Mouse (Mus musculus): ENCODE measurements at regions not wholly inside any gene's neighbourhood (a gene's known extent, or its start where the extent isn't known, plus 50 kb on each side); places are given as distances from the start of the nearest gene placed in this dataset.
"Not testable (repeated sequence)": the region's sequence is repeated elsewhere in the genome, so short reads cannot be mapped to it uniquely, and the experiment has no call there.

- H3K4me2 ChIP-seq: no peak overlapping the region
Measured at GRCm38 (mm10) chr6:37735962-37736297, 134.7 kb upstream of the Trim24 start.

GRCm38 (mm10) chr6:37740982-37741889 is 129.4 kb upstream of the Trim24 start:
- Histone ChIP-seq H3K9ac (no peak overlapping the region), H3K27me3 (no peaks in the 10 kb centered on the region), H3K4me1 (replicated peaks) (no peaks in the 10 kb centered on the region), H3K27ac (no peak overlapping the region), H3K36me3 (no peaks in the 10 kb centered on the region), H3K4me3 (no peak overlapping the region), H3K9me3 (0 out of 2 replicates have a peak, but pooled peaks cover 6% of the 10 kb centered on the region), H3K4me2 (no peak overlapping the region)
- no peak for ATAC-seq (ENCODE audit: low FRiP score)
- WGBS: 89% methylated on average over 14 of the region's 14 CpGs

More at GRCm38 (mm10) chr6:37735962-37736297, 134.7 kb upstream of the Trim24 start:
- Histone ChIP-seq H3K27me3 (no peaks in the 10 kb centered on the region), H3K36me3 (no peaks in the 10 kb centered on the region), H3K4me3 (no peak overlapping the region), H3K4me1 (replicated peaks) (0 out of 2 replicates have a peak, but pooled peaks cover 4% of the 10 kb centered on the region), H3K9me3 (0 out of 2 replicates have a peak, but pooled peaks cover 4% of the 10 kb centered on the region), H3K9ac (no peak overlapping the region), H3K27ac (no peak overlapping the region)
- no peak for ATAC-seq (ENCODE audit: low FRiP score)
- 75% methylated on average over 4 of the region's 4 CpGs for WGBS

- H3K4me3 ChIP-seq; H3K4me1 ChIP-seq (replicated peaks); H3K27ac ChIP-seq; H3K36me3 ChIP-seq; H3K27me3 ChIP-seq; ATAC-seq (ENCODE audit: low FRiP score); H3K4me2 ChIP-seq; H3K9ac ChIP-seq; H3K9me3 ChIP-seq: not testable (repeated sequence)
- WGBS: 64% methylated on average over 7 of the region's 7 CpGs
Measured at GRCm38 (mm10) chr6:37741916-37742315, 128.7 kb upstream of the Trim24 start.

- 66% methylated on average over 4 of the region's 4 CpGs for WGBS
- no peak overlapping the region for H3K27ac ChIP-seq
Measured at GRCm38 (mm10) chr6:37744679-37745078, 125.9 kb upstream of the Trim24 start.

GRCm38 (mm10) chr6:37745393-37746100 is 125.1 kb upstream of the Trim24 start:
- H3K36me3 ChIP-seq: no peaks in the 10 kb centered on the region
- H3K9me3 ChIP-seq: 0 out of 2 replicates have a peak, but pooled peaks cover 2% of the 10 kb centered on the region
- 94% methylated on average over 11 of the region's 11 CpGs for WGBS
- no peak overlapping the region for H3K4me3 ChIP-seq
- H3K4me2 ChIP-seq: no peak overlapping the region
- no peaks in the 10 kb centered on the region for H3K4me1 ChIP-seq (replicated peaks)
- no peak overlapping the region for H3K27ac ChIP-seq
- no peak for ATAC-seq (ENCODE audit: low FRiP score)
- no peaks in the 10 kb centered on the region for H3K27me3 ChIP-seq
- H3K9ac ChIP-seq: no peak overlapping the region

More at GRCm38 (mm10) chr6:37744679-37745078, 125.9 kb upstream of the Trim24 start:
- Histone ChIP-seq H3K9ac (no peak overlapping the region), H3K4me1 (replicated peaks) (no peaks in the 10 kb centered on the region), H3K4me2 (no peak overlapping the region), H3K9me3 (0 out of 2 replicates have a peak, but pooled peaks cover 2% of the 10 kb centered on the region), H3K36me3 (no peaks in the 10 kb centered on the region), H3K4me3 (no peak overlapping the region), H3K27me3 (no peaks in the 10 kb centered on the region)
- ATAC-seq (ENCODE audit: low FRiP score): no peak

GRCm38 (mm10) chr6:37747793-37748192 is 122.8 kb upstream of the Trim24 start:
- not testable (repeated sequence) for H3K4me2 ChIP-seq; H3K27ac ChIP-seq; H3K9ac ChIP-seq; H3K9me3 ChIP-seq; ATAC-seq (ENCODE audit: low FRiP score); H3K4me1 ChIP-seq (replicated peaks); H3K4me3 ChIP-seq; H3K27me3 ChIP-seq; H3K36me3 ChIP-seq
- 83% methylated on average over 4 of the region's 4 CpGs for WGBS

GRCm38 (mm10) chr6:37748296-37748980 is 122.2 kb upstream of the Trim24 start:
- 64% methylated on average over 8 of the region's 8 CpGs for WGBS

GRCm38 (mm10) chr6:37749016-37749415 is 121.6 kb upstream of the Trim24 start:
- H3K9me3 ChIP-seq: 0 out of 2 replicates have a peak, but pooled peaks cover 2% of the 10 kb centered on the region
- H3K36me3 ChIP-seq: no peaks in the 10 kb centered on the region
- no peak overlapping the region for H3K9ac ChIP-seq
- no peaks in the 10 kb centered on the region for H3K4me1 ChIP-seq (replicated peaks)
- no peak overlapping the region for H3K27ac ChIP-seq
- no peak overlapping the region for H3K4me2 ChIP-seq
- no peaks in the 10 kb centered on the region for H3K27me3 ChIP-seq
- no peak for ATAC-seq (ENCODE audit: low FRiP score)
- H3K4me3 ChIP-seq: no peak overlapping the region
- 92% methylated on average over 5 of the region's 5 CpGs for WGBS

More at GRCm38 (mm10) chr6:37748296-37748980, 122.2 kb upstream of the Trim24 start:
- Histone ChIP-seq H3K4me3 (no peak overlapping the region), H3K27me3 (no peaks in the 10 kb centered on the region), H3K9ac (no peak overlapping the region), H3K4me2 (no peak overlapping the region), H3K27ac (no peak overlapping the region), H3K36me3 (no peaks in the 10 kb centered on the region), H3K4me1 (replicated peaks) (no peaks in the 10 kb centered on the region), H3K9me3 (0 out of 2 replicates have a peak, but pooled peaks cover 2% of the 10 kb centered on the region)
- ATAC-seq (ENCODE audit: low FRiP score): no peak

- Histone ChIP-seq H3K4me1 (replicated peaks) (no peaks in the 10 kb centered on the region), H3K27me3 (no peaks in the 10 kb centered on the region), H3K9me3 (0 out of 2 replicates have a peak, but pooled peaks cover 2% of the 10 kb centered on the region), H3K36me3 (no peaks in the 10 kb centered on the region), H3K4me2 (no peak overlapping the region), H3K4me3 (no peak overlapping the region), H3K27ac (no peak overlapping the region), H3K9ac (no peak overlapping the region)
- 95% methylated on average over 3 of the region's 3 CpGs for WGBS
- ATAC-seq (ENCODE audit: low FRiP score): no peak
Measured at GRCm38 (mm10) chr6:37750271-37750670, 120.3 kb upstream of the Trim24 start.

GRCm38 (mm10) chr6:37751701-37752100 is 118.9 kb upstream of the Trim24 start:
- Histone ChIP-seq H3K9me3 (0 out of 2 replicates have a peak, but pooled peaks cover 4% of the 10 kb centered on the region), H3K27ac (no peak overlapping the region), H3K4me1 (replicated peaks) (no peaks in the 10 kb centered on the region), H3K4me2 (no peak overlapping the region), H3K9ac (no peak overlapping the region), H3K27me3 (no peaks in the 10 kb centered on the region), H3K4me3 (no peak overlapping the region), H3K36me3 (no peaks in the 10 kb centered on the region)
- ATAC-seq (ENCODE audit: low FRiP score): no peak

- H3K9me3 ChIP-seq: peaks cover 10% of the 10 kb centered on the region; the same call in 1 of the 2 replicates
- H3K27me3 ChIP-seq; H3K4me2 ChIP-seq; H3K36me3 ChIP-seq; H3K4me3 ChIP-seq; H3K4me1 ChIP-seq (replicated peaks); H3K9ac ChIP-seq; ATAC-seq (ENCODE audit: low FRiP score); H3K27ac ChIP-seq: not testable (repeated sequence)
- WGBS: 91% methylated on average over 3 of the region's 5 CpGs
Measured at GRCm38 (mm10) chr6:37761003-37761402, 109.6 kb upstream of the Trim24 start.

- Histone ChIP-seq H3K27ac (no peak overlapping the region), H3K27me3 (no peaks in the 10 kb centered on the region), H3K4me2 (no peak overlapping the region), H3K4me1 (replicated peaks) (no peaks in the 10 kb centered on the region), H3K9me3 (no peaks in the 10 kb centered on the region), H3K4me3 (no peak overlapping the region), H3K9ac (no peak overlapping the region), H3K36me3 (no peaks in the 10 kb centered on the region)
- no peak for ATAC-seq (ENCODE audit: low FRiP score)
- 74% methylated on average over 2 of the region's 2 CpGs for WGBS
Measured at GRCm38 (mm10) chr6:37763036-37763435, 107.6 kb upstream of the Trim24 start.
